Mouse (Mus musculus) heart, embryonic 11.5 days (tissue): ENCODE measurements at regions not wholly inside any gene's neighbourhood (a gene's known extent, or its start where the extent isn't known, plus 50 kb on each side); places are given as distances from the start of the nearest gene placed in this dataset.
A peak's percentile ranks its signal among the peaks of the same experiment; 100 is the strongest.

Experiments
- ATAC-seq: fragments of 200-750 bp; cut with Nextera tagmentation; replicated peaks from 2 replicates; pipeline ENCODE4 v1.8.0; 2017; ENCODE audit warnings: moderate library complexity; ENCODE audit not compliant: insufficient number of reproducible peaks, low FRiP score, low TSS enrichment
- H3K27ac ChIP-seq: fragments of 300-500 bp; sonication (generic); 2 replicates; pipeline ENCODE4 v1.5.1; 2014; ENCODE audit warnings: mild to moderate bottlenecking, low read depth, low read length
- H3K27me3 ChIP-seq: fragments of 300-500 bp; sonication (generic); 2 replicates; pipeline ENCODE4 v1.6.1; 2014; ENCODE audit warnings: mild to moderate bottlenecking, low read length, mixed read lengths; ENCODE audit not compliant: control insufficient read depth, insufficient read depth
- H3K36me3 ChIP-seq: fragments of 300-500 bp; sonication (generic); 2 replicates; pipeline ENCODE4 v1.6.1; 2014; ENCODE audit warnings: mild to moderate bottlenecking, low read length, moderate library complexity, mixed read lengths; ENCODE audit not compliant: control insufficient read depth, insufficient read depth
- H3K4me1 ChIP-seq: fragments of 300-500 bp; sonication (generic); 2 replicates; pipeline ENCODE4 v1.6.1; 2014; ENCODE audit warnings: low read length; ENCODE audit not compliant: control insufficient read depth, insufficient read depth
- H3K4me2 ChIP-seq: fragments of 300-500 bp; sonication (generic); 2 replicates; pipeline ENCODE4 v1.6.1; 2014; ENCODE audit warnings: mild to moderate bottlenecking, moderate library complexity
- H3K4me3 ChIP-seq: fragments of 300-500 bp; sonication (generic); 2 replicates; pipeline ENCODE4 v1.5.1; 2014; ENCODE audit warnings: low read depth, low read length
- H3K9ac ChIP-seq: fragments of 300-500 bp; sonication (generic); 2 replicates; pipeline ENCODE4 v1.6.1; 2014; ENCODE audit warnings: mild to moderate bottlenecking, low read depth, low read length, moderate library complexity
- H3K9me3 ChIP-seq: fragments of 300-500 bp; sonication (generic); replicated peaks from 2 replicates; pipeline ENCODE4 v1.6.1; 2016; ENCODE audit warnings: low read length; ENCODE audit not compliant: control insufficient read depth
- WGBS: fragments of 180-500 bp; shearing (Covaris S2); extraction: QIAGEN DNeasy Blood & Tissue Kit; methylation state at CpG from one replicate; pipeline ENCODE4 v1.1.7; 2014; ENCODE audit not compliant: insufficient replicate concordance; 5-methylcytosine and 5-hydroxymethylcytosine counted together

- H3K4me2 ChIP-seq = no peak overlapping the region
- 76% methylated on average over 3 of the region's 3 CpGs for WGBS
- no peak overlapping the region for H3K9ac ChIP-seq
- no peaks in the 10 kb centered on the region for H3K4me1 ChIP-seq
- H3K27ac ChIP-seq = no peak overlapping the region
- no peak for ATAC-seq
- H3K36me3 ChIP-seq = no peaks in the 10 kb centered on the region
- H3K4me3 ChIP-seq = no peak overlapping the region
- H3K9me3 ChIP-seq = no peaks in the 10 kb centered on the region
- no peaks in the 10 kb centered on the region for H3K27me3 ChIP-seq
Observed at GRCm38 (mm10) chr12:68688262-68688661, 470.7 kb downstream of the Rps29 start.

DNA sequence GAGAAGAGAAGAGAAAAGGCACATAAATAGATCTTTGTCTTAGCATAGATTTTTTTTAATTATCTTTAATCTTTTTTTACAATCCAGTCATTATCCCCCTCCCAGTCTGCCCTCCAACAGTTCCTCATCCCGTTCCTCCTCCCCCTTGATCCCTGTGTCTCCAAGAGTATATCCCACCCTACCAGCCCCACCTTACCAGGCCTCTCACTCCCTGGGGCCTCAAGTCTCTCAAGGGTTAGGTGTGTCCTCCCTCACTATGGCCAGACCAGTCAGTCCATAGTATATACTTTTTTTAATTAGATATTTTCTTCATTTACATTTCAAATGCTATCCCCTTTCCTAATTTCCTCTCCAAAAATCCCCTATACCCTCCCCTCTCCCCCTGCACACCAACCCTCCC is 475.1 kb downstream of the Rps29 start:
- ATAC-seq = no peak
- Histone ChIP-seq H3K4me3 (no peak overlapping the region), H3K9me3 (no peaks in the 10 kb centered on the region), H3K36me3 (no peaks in the 10 kb centered on the region), H3K4me1 (no peaks in the 10 kb centered on the region; the same call in 1 of the 2 replicates), H3K9ac (no peak overlapping the region), H3K4me2 (no peak overlapping the region), H3K27ac (no peak overlapping the region), H3K27me3 (no peaks in the 10 kb centered on the region)
- WGBS = 53% methylated on average over 1 of the region's 1 CpGs

GRCm38 (mm10) chr12:68683176-68683575 is 475.8 kb downstream of the Rps29 start:
- no peak overlapping the region for H3K4me2 ChIP-seq
- no peak overlapping the region for H3K9ac ChIP-seq
- H3K27ac ChIP-seq = no peak overlapping the region
- H3K9me3 ChIP-seq = no peaks in the 10 kb centered on the region
- no peaks in the 10 kb centered on the region for H3K36me3 ChIP-seq
- H3K27me3 ChIP-seq = no peaks in the 10 kb centered on the region
- WGBS = 72% methylated on average over 4 of the region's 4 CpGs
- no peaks in the 10 kb centered on the region; the same call in 1 of the 2 replicates for H3K4me1 ChIP-seq
- ATAC-seq = no peak
- H3K4me3 ChIP-seq = no peak overlapping the region

- Histone ChIP-seq H3K9me3 (no peaks in the 10 kb centered on the region), H3K36me3 (no peaks in the 10 kb centered on the region), H3K27ac (no peak overlapping the region), H3K4me3 (no peak overlapping the region), H3K4me2 (no peak overlapping the region), H3K4me1 (no peaks in the 10 kb centered on the region; the same call in 1 of the 2 replicates), H3K27me3 (no peaks in the 10 kb centered on the region), H3K9ac (no peak overlapping the region)
- ATAC-seq = 0 out of 2 replicates have a peak, but pooled peaks have one; percentile 42
- 36% methylated on average over 3 of the region's 3 CpGs for WGBS
Observed at GRCm38 (mm10) chr12:68680668-68681067, 478.3 kb downstream of the Rps29 start.

DNA sequence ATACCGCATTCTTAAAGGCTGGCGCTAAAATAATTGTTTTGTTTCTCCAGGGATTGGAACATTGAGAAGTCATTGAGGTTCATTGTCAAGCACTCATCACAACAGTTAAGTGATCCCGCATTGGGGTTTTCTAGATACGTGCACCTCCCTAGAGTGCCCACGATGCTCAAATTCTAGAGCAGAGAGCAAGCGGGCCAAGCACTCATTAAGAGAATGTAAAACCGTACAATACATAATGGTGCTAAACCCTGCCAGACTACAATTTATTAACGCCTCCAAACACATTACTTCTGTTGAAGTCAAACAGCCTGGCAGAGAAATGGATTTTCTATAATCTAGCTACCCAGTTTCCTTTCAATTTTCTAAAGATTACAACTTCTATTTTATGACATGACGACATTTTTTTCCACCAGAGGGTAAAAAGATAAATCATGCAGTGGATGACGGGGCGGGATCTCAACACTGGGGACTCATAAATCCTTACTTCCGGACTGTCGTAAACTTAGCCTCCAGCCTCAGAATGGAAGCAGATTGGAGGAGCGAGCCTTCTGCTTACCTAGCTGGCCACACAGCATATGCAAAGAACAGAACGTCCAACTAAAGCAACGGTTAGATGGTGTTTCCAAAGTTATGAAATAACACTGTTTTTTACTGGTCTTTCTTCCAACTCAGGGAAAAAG is 482.8 kb downstream of the Rps29 start:
- Histone ChIP-seq H3K27ac (no peak overlapping the region), H3K4me2 (no peak overlapping the region), H3K4me3 (no peak overlapping the region), H3K27me3 (no peaks in the 10 kb centered on the region), H3K4me1 (no peaks in the 10 kb centered on the region; the same call in 1 of the 2 replicates), H3K9ac (no peak overlapping the region), H3K9me3 (no peaks in the 10 kb centered on the region), H3K36me3 (no peaks in the 10 kb centered on the region)
- 85% methylated on average over 16 of the region's 16 CpGs for WGBS
- no peak for ATAC-seq

DNA sequence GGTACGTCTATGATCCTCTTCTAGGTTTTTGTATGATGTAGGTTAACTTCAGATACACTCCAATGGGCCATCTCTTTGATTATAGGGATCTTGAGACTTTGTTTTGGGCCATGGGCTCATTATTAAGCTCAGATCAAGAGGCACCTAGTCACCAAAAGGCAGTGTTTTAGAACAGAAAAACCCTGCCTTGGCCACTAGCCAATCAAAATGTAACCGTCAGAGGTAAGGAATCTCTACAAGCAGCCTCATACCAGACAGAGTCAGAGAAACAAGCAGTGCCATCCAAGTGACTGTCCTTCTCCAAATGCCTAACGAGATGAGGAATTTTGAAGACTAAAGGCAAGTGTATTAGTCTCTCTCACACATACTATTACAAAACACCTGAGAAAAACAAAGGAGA is 487.0 kb downstream of the Rps29 start:
- Histone ChIP-seq H3K9ac (no peak overlapping the region), H3K27me3 (no peaks in the 10 kb centered on the region), H3K4me1 (no peaks in the 10 kb centered on the region), H3K4me2 (no peak overlapping the region), H3K36me3 (no peaks in the 10 kb centered on the region), H3K9me3 (no peaks in the 10 kb centered on the region), H3K4me3 (no peak overlapping the region), H3K27ac (no peak overlapping the region)
- 66% methylated on average over 3 of the region's 3 CpGs for WGBS
- ATAC-seq = no peak

GRCm38 (mm10) chr12:68645901-68646585 is 512.9 kb downstream of the Rps29 start:
- Histone ChIP-seq H3K9ac (no peak overlapping the region), H3K27ac (no peak overlapping the region), H3K4me2 (no peak overlapping the region), H3K9me3 (no peaks in the 10 kb centered on the region), H3K4me1 (no peaks in the 10 kb centered on the region), H3K4me3 (no peak overlapping the region), H3K27me3 (no peaks in the 10 kb centered on the region), H3K36me3 (no peaks in the 10 kb centered on the region)
- no peak for ATAC-seq
- WGBS = 80% methylated on average over 1 of the region's 1 CpGs

DNA sequence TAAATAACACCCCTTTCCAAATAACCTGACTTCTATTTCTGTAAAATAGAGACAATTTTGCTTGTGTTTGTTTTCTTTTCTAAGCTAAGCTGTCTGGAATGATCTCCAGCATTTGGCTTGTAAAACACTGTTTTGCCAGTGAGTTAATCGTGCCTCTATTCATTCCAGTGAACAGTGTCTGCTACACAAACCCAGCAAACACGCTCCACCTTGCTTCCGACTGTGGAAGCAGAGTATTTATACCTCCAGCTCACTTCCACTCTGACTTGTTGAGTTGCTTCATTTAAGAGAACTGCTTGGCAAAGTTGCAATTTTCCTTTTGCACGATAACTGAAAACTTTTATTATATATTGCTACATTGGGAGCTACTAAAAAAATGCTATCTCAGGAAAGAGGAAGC is 515.3 kb downstream of the Rps29 start:
- H3K4me2 ChIP-seq = no peak overlapping the region
- no peak overlapping the region for H3K4me3 ChIP-seq
- no peaks in the 10 kb centered on the region for H3K4me1 ChIP-seq
- no peaks in the 10 kb centered on the region for H3K9me3 ChIP-seq
- no peak overlapping the region for H3K27ac ChIP-seq
- H3K36me3 ChIP-seq = no peaks in the 10 kb centered on the region
- 78% methylated on average over 4 of the region's 4 CpGs for WGBS
- H3K9ac ChIP-seq = no peak overlapping the region
- ATAC-seq = no peak
- H3K27me3 ChIP-seq = no peaks in the 10 kb centered on the region

DNA sequence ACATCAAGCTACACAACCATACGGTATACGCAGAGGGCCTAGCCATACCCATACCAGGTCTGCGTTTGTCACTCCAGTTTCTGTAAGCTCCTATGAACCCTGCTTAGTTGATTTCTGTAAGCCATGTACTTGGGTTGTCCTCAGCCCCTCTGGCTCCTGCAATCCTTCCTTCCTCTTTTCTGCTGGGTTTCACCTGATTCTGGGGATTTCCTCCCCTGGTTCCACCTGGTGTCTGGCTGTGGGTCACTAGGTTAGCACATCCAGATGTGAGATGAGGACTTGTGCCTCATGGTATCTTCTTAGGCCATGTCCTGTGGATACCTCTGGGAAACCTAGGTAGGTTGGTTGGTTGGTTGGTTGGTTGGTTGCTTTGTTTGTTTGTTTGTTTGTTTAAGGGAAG is 526.5 kb downstream of the Rps29 start:
- H3K27me3 ChIP-seq = no peaks in the 10 kb centered on the region
- no peak overlapping the region for H3K9ac ChIP-seq
- no peaks in the 10 kb centered on the region for H3K9me3 ChIP-seq
- no peak overlapping the region for H3K4me2 ChIP-seq
- no peaks in the 10 kb centered on the region for H3K4me1 ChIP-seq
- no peak overlapping the region for H3K27ac ChIP-seq
- 92% methylated on average over 3 of the region's 3 CpGs for WGBS
- no peak overlapping the region for H3K4me3 ChIP-seq
- H3K36me3 ChIP-seq = no peaks in the 10 kb centered on the region
- ATAC-seq = no peak
